Mouse (Mus musculus): Measurements from ENCODE around the gene Rcor2. TPM values are rescaled to one million over a fixed set of nuclear protein-coding genes. Genes with fewer than 3 reads are reported as not detected.

The Rcor2 gene
- polyA plus RNA-seq, 1 experiment from 2014 or later = 8.4 TPM

- no peak overlapping the region for H3K4me3 ChIP-seq (ENCODE audit: low read depth, low read length)
- H3K4me2 ChIP-seq (replicated peaks; ENCODE audit: low read depth, low read length) = no peak overlapping the region
- no peak for ATAC-seq (ENCODE audit: insufficient number of reproducible peaks, insufficient read depth, low FRiP score, low read depth)
- no peaks in the 10 kb centered on the region for H3K27me3 ChIP-seq (ENCODE audit: control insufficient read depth, insufficient read depth, low read length)
- H3K9me3 ChIP-seq (ENCODE audit: control insufficient read depth, low read depth, low read length) = no peaks in the 10 kb centered on the region
- WGBS = 59% methylated on average over 2 of the region's 2 CpGs
- peaks cover 54% of the 10 kb centered on the region for H3K4me1 ChIP-seq (ENCODE audit: control insufficient read depth, insufficient read depth, low read length)
- no peaks in the 10 kb centered on the region for H3K36me3 ChIP-seq (ENCODE audit: control insufficient read depth, insufficient read depth, low read length)
- H3K27ac ChIP-seq (ENCODE audit: low read length) = no peak overlapping the region; the same call in 1 of the 2 replicates
- no peak overlapping the region for H3K9ac ChIP-seq (replicated peaks; ENCODE audit: low read depth, low read length)
Measured at GRCm38 (mm10) chr19:7304801-7305200, 37.7 kb downstream of the Rcor2 start.

GRCm38 (mm10) chr19:7305380-7306310 lies 38.5 kb downstream of the Rcor2 start:
- Histone ChIP-seq H3K9me3 (ENCODE audit: control insufficient read depth, low read depth, low read length) (no peaks in the 10 kb centered on the region), H3K36me3 (ENCODE audit: control insufficient read depth, insufficient read depth, low read length) (no peaks in the 10 kb centered on the region), H3K9ac (replicated peaks; ENCODE audit: low read depth, low read length) (no peak overlapping the region), H3K27ac (ENCODE audit: low read length) (no peak overlapping the region), H3K27me3 (ENCODE audit: control insufficient read depth, insufficient read depth, low read length) (no peaks in the 10 kb centered on the region), H3K4me1 (ENCODE audit: control insufficient read depth, insufficient read depth, low read length) (peaks cover 62% of the 10 kb centered on the region), H3K4me2 (replicated peaks; ENCODE audit: low read depth, low read length) (no peak overlapping the region), H3K4me3 (ENCODE audit: low read depth, low read length) (no peak overlapping the region)
- 57% methylated on average over 10 of the region's 11 CpGs for WGBS
- ATAC-seq (ENCODE audit: insufficient number of reproducible peaks, insufficient read depth, low FRiP score, low read depth) = no peak

GRCm38 (mm10) chr19:7306968-7307367 lies 39.8 kb downstream of the Rcor2 start:
- Histone ChIP-seq H3K9me3 (ENCODE audit: control insufficient read depth, low read depth, low read length) (no peaks in the 10 kb centered on the region), H3K36me3 (ENCODE audit: control insufficient read depth, insufficient read depth, low read length) (no peaks in the 10 kb centered on the region), H3K4me3 (ENCODE audit: low read depth, low read length) (no peak overlapping the region), H3K27me3 (ENCODE audit: control insufficient read depth, insufficient read depth, low read length) (no peaks in the 10 kb centered on the region), H3K4me1 (ENCODE audit: control insufficient read depth, insufficient read depth, low read length) (peaks cover 67% of the 10 kb centered on the region), H3K4me2 (replicated peaks; ENCODE audit: low read depth, low read length) (no peak overlapping the region), H3K9ac (replicated peaks; ENCODE audit: low read depth, low read length) (no peak overlapping the region), H3K27ac (ENCODE audit: low read length) (peak overlapping the region; percentile 88)
- no peak for ATAC-seq (ENCODE audit: insufficient number of reproducible peaks, insufficient read depth, low FRiP score, low read depth)
- 61% methylated on average over 3 of the region's 3 CpGs for WGBS

- 0 out of 2 replicates have a peak overlapping the region, but pooled peaks have one; percentile 25 for H3K9ac ChIP-seq (replicated peaks; ENCODE audit: low read depth, low read length)
Measured at GRCm38 (mm10) chr19:7307995-7308770, 41.1 kb downstream of the Rcor2 start.

GRCm38 (mm10) chr19:7309738-7310330 lies 42.7 kb downstream of the Rcor2 start:
- WGBS = 69% methylated on average over 2 of the region's 2 CpGs
- no peak overlapping the region for H3K9ac ChIP-seq (replicated peaks; ENCODE audit: low read depth, low read length)
- H3K36me3 ChIP-seq (ENCODE audit: control insufficient read depth, insufficient read depth, low read length) = no peaks in the 10 kb centered on the region
- H3K27ac ChIP-seq (ENCODE audit: low read length) = peak overlapping the region; percentile 92
- H3K4me1 ChIP-seq (ENCODE audit: control insufficient read depth, insufficient read depth, low read length) = peaks cover 67% of the 10 kb centered on the region
- no peaks in the 10 kb centered on the region for H3K27me3 ChIP-seq (ENCODE audit: control insufficient read depth, insufficient read depth, low read length)
- no peaks in the 10 kb centered on the region for H3K9me3 ChIP-seq (ENCODE audit: control insufficient read depth, low read depth, low read length)
- no peak overlapping the region for H3K4me2 ChIP-seq (replicated peaks; ENCODE audit: low read depth, low read length)
- no peak overlapping the region for H3K4me3 ChIP-seq (ENCODE audit: low read depth, low read length)
- ATAC-seq (ENCODE audit: insufficient number of reproducible peaks, insufficient read depth, low FRiP score, low read depth) = no peak

More at GRCm38 (mm10) chr19:7307995-7308770, 41.1 kb downstream of the Rcor2 start:
- H3K27ac ChIP-seq (ENCODE audit: low read length) = peak overlapping the region; percentile 88
- ATAC-seq (ENCODE audit: insufficient number of reproducible peaks, insufficient read depth, low FRiP score, low read depth) = peak; percentile 82
- no peaks in the 10 kb centered on the region for H3K36me3 ChIP-seq (ENCODE audit: control insufficient read depth, insufficient read depth, low read length)
- H3K9me3 ChIP-seq (ENCODE audit: control insufficient read depth, low read depth, low read length) = no peaks in the 10 kb centered on the region
- H3K27me3 ChIP-seq (ENCODE audit: control insufficient read depth, insufficient read depth, low read length) = no peaks in the 10 kb centered on the region
- WGBS = 37% methylated on average over 8 of the region's 8 CpGs
- no peak overlapping the region for H3K4me3 ChIP-seq (ENCODE audit: low read depth, low read length)
- H3K4me2 ChIP-seq (replicated peaks; ENCODE audit: low read depth, low read length) = no peak overlapping the region
- H3K4me1 ChIP-seq (ENCODE audit: control insufficient read depth, insufficient read depth, low read length) = peaks cover 62% of the 10 kb centered on the region

- Histone ChIP-seq H3K4me3 (ENCODE audit: low read depth, low read length) (no peak overlapping the region), H3K36me3 (ENCODE audit: control insufficient read depth, insufficient read depth, low read length) (no peaks in the 10 kb centered on the region), H3K4me2 (replicated peaks; ENCODE audit: low read depth, low read length) (no peak overlapping the region), H3K27ac (ENCODE audit: low read length) (peak overlapping the region; percentile 92), H3K4me1 (ENCODE audit: control insufficient read depth, insufficient read depth, low read length) (peaks cover 70% of the 10 kb centered on the region), H3K9me3 (ENCODE audit: control insufficient read depth, low read depth, low read length) (no peaks in the 10 kb centered on the region), H3K27me3 (ENCODE audit: control insufficient read depth, insufficient read depth, low read length) (no peaks in the 10 kb centered on the region), H3K9ac (replicated peaks; ENCODE audit: low read depth, low read length) (no peak overlapping the region; the same call in 1 of the 2 replicates)
- 16% methylated on average over 5 of the region's 5 CpGs for WGBS
- peak; percentile 77 for ATAC-seq (ENCODE audit: insufficient number of reproducible peaks, insufficient read depth, low FRiP score, low read depth)
Measured at GRCm38 (mm10) chr19:7310704-7311103, 43.6 kb downstream of the Rcor2 start.

GRCm38 (mm10) chr19:7311306-7311705 lies 44.2 kb downstream of the Rcor2 start:
- 44% methylated on average over 10 of the region's 10 CpGs for WGBS
- no peak for ATAC-seq (ENCODE audit: insufficient number of reproducible peaks, insufficient read depth, low FRiP score, low read depth)

GRCm38 (mm10) chr19:7313660-7314059 lies 46.5 kb downstream of the Rcor2 start:
- WGBS = 80% methylated on average over 2 of the region's 2 CpGs
- no peak overlapping the region for H3K9ac ChIP-seq (replicated peaks; ENCODE audit: low read depth, low read length)
- H3K36me3 ChIP-seq (ENCODE audit: control insufficient read depth, insufficient read depth, low read length) = no peaks in the 10 kb centered on the region
- H3K4me1 ChIP-seq (ENCODE audit: control insufficient read depth, insufficient read depth, low read length) = peaks cover 41% of the 10 kb centered on the region
- H3K9me3 ChIP-seq (ENCODE audit: control insufficient read depth, low read depth, low read length) = no peaks in the 10 kb centered on the region
- no peak overlapping the region for H3K27ac ChIP-seq (ENCODE audit: low read length)
- no peak for ATAC-seq (ENCODE audit: insufficient number of reproducible peaks, insufficient read depth, low FRiP score, low read depth)
- no peaks in the 10 kb centered on the region for H3K27me3 ChIP-seq (ENCODE audit: control insufficient read depth, insufficient read depth, low read length)
- no peak overlapping the region for H3K4me3 ChIP-seq (ENCODE audit: low read depth, low read length)
- H3K4me2 ChIP-seq (replicated peaks; ENCODE audit: low read depth, low read length) = no peak overlapping the region

More at GRCm38 (mm10) chr19:7311306-7311705, 44.2 kb downstream of the Rcor2 start:
- peak overlapping the region; percentile 92 for H3K27ac ChIP-seq (ENCODE audit: low read length)
- peaks cover 64% of the 10 kb centered on the region for H3K4me1 ChIP-seq (ENCODE audit: control insufficient read depth, insufficient read depth, low read length)
- H3K4me2 ChIP-seq (replicated peaks; ENCODE audit: low read depth, low read length) = peak overlapping the region; percentile 17; the same call in 1 of the 2 replicates
- no peaks in the 10 kb centered on the region for H3K27me3 ChIP-seq (ENCODE audit: control insufficient read depth, insufficient read depth, low read length)
- no peaks in the 10 kb centered on the region for H3K36me3 ChIP-seq (ENCODE audit: control insufficient read depth, insufficient read depth, low read length)
- no peaks in the 10 kb centered on the region for H3K9me3 ChIP-seq (ENCODE audit: control insufficient read depth, low read depth, low read length)
- no peak overlapping the region for H3K4me3 ChIP-seq (ENCODE audit: low read depth, low read length)
- H3K9ac ChIP-seq (replicated peaks; ENCODE audit: low read depth, low read length) = no peak overlapping the region

Measured in stomach, embryonic 14.5 days (tissue).